Mouse (Mus musculus) forebrain, embryonic 11.5 days (tissue): Measurements from ENCODE around the gene Rbpj. TPM values are rescaled to one million over a fixed set of nuclear protein-coding genes. Genes with fewer than 3 reads are reported as not detected.

Source experiments
- ATAC-seq: fragments of 200-750 bp; cut with Nextera tagmentation; replicated peaks from 2 replicates; pipeline ENCODE4 v1.8.0; 2017; ENCODE audit warnings: moderate TSS enrichment; ENCODE audit not compliant: low FRiP score
- DNase-seq: peaks from one replicate; pipeline ENCODE4 v3.0.0-alpha.2; 2017; ENCODE audit warnings: low spot score
- H3K27ac ChIP-seq: fragments of 300-500 bp; sonication (generic); 2 replicates; pipeline ENCODE4 v1.5.1; 2014; ENCODE audit warnings: low read depth, low read length
- H3K27me3 ChIP-seq: fragments of 300-500 bp; sonication (generic); 2 replicates; pipeline ENCODE4 v1.6.1; 2014; ENCODE audit warnings: mild to moderate bottlenecking, low read length, mixed read lengths; ENCODE audit not compliant: control insufficient read depth, insufficient read depth
- H3K36me3 ChIP-seq: fragments of 300-500 bp; sonication (generic); 2 replicates; pipeline ENCODE4 v1.6.1; 2014; ENCODE audit warnings: mild to moderate bottlenecking, low read length, moderate library complexity, mixed read lengths; ENCODE audit not compliant: control insufficient read depth, insufficient read depth
- H3K4me1 ChIP-seq: fragments of 300-500 bp; sonication (generic); replicated peaks from 2 replicates; pipeline ENCODE4 v1.6.1; 2014; ENCODE audit warnings: low read length, mixed read lengths; ENCODE audit not compliant: control insufficient read depth, insufficient read depth
- H3K4me2 ChIP-seq: fragments of 300-500 bp; sonication (generic); 2 replicates; pipeline ENCODE4 v1.6.1; 2014; ENCODE audit warnings: low read depth, mild to moderate bottlenecking, low read length, moderate library complexity, mixed read lengths; ENCODE audit not compliant: severe bottlenecking
- H3K4me3 ChIP-seq: fragments of 300-500 bp; sonication (generic); 2 replicates; pipeline ENCODE4 v1.5.1; 2014; ENCODE audit warnings: low read depth, low read length
- H3K9ac ChIP-seq: fragments of 300-500 bp; sonication (generic); 2 replicates; pipeline ENCODE4 v1.6.1; 2014; ENCODE audit warnings: low read length
- H3K9me3 ChIP-seq: fragments of 300-500 bp; sonication (generic); 2 replicates; pipeline ENCODE4 v1.6.1; 2016; ENCODE audit warnings: low read length, mixed read lengths; ENCODE audit not compliant: control insufficient read depth
- WGBS: fragments of 180-500 bp; shearing (Covaris S2); extraction: QIAGEN DNeasy Blood & Tissue Kit; methylation state at CpG from one replicate; pipeline ENCODE4 v1.1.7; 2014; 5-methylcytosine and 5-hydroxymethylcytosine counted together
- polyA plus RNA-seq: library from polyadenylated mRNA; unstranded; fragments of >200 nt; fragmentation: Nextera tagmentation; extraction: Ambion mirVana; gene quantifications from 2 replicates; pipeline ENCODE4 v1.2.1, GENCODE M21; 2014

Gene Rbpj
- polyA plus RNA-seq, 1 experiment from 2014 or later = 61.5 TPM

DNA sequence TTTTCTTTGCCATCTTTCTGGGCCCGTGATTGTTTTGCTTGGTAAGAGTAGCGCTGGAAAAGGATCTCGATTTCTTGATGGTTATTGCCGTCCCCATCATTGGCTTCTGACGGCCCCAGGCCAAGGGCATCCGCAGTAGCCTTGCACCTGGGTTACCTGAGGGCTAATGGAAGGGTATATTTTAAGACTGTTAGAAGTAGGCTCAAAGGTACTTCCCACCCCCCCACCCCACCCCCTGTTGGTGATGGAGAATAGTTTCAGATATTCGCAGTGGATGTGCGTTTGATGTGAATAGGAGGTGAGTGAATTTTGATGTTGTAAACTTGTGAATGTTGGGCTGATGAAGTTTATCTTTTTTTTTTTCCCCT, 125.7 kb downstream of the Rbpj start:
- Histone ChIP-seq H3K4me1 (peaks cover 5% of the 10 kb centered on the region; the same call in 1 of the 2 replicates), H3K27me3 (no peaks in the 10 kb centered on the region), H3K4me2 (peak overlapping the region; percentile 69), H3K36me3 (no peaks in the 10 kb centered on the region), H3K9ac (peak overlapping the region; percentile 97), H3K9me3 (no peaks in the 10 kb centered on the region), H3K4me3 (peak overlapping the region; percentile 91), H3K27ac (peak overlapping the region; percentile 97)
- DNase-seq (no peak), ATAC-seq (no peak)
- WGBS = 1% methylated on average over 8 of the region's 8 CpGs

DNA sequence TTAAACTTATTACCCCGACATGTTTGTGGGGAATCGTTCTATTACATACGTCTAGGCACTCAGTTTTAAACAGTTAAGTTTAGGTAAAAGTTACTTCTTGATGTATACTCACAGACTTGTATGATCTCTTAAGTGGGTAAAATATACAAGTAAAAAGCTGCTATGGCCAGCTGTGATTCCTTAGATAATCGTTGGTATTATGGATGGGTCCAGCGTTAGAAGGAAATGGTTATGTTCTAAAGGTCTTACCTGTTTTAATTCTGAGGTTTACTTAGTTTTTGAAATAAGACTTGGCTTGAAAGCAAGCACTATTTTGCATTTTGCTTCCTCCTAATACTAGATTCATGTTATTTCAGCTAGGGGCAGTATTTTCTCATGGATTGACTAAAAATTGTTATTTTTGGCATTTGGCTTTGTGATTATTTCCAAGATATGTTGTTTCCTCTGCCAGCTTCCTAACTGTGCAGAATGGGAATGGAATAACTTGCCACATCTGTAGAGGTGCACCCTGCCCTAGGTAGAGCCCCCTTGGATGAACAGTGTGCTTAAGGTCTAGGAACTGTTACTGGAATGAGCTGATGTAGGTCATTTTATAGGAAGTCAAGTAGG, 127.2 kb downstream of the Rbpj start:
- peaks cover 5% of the 10 kb centered on the region; the same call in 1 of the 2 replicates for H3K4me1 ChIP-seq
- no peak overlapping the region for H3K9ac ChIP-seq
- H3K27me3 ChIP-seq = no peaks in the 10 kb centered on the region
- ATAC-seq (no peak), DNase-seq (no peak)
- no peak overlapping the region for H3K4me2 ChIP-seq
- H3K36me3 ChIP-seq = no peaks in the 10 kb centered on the region
- H3K4me3 ChIP-seq = no peak overlapping the region
- H3K9me3 ChIP-seq = no peaks in the 10 kb centered on the region
- H3K27ac ChIP-seq = no peak overlapping the region
- 82% methylated on average over 5 of the region's 5 CpGs for WGBS

DNA sequence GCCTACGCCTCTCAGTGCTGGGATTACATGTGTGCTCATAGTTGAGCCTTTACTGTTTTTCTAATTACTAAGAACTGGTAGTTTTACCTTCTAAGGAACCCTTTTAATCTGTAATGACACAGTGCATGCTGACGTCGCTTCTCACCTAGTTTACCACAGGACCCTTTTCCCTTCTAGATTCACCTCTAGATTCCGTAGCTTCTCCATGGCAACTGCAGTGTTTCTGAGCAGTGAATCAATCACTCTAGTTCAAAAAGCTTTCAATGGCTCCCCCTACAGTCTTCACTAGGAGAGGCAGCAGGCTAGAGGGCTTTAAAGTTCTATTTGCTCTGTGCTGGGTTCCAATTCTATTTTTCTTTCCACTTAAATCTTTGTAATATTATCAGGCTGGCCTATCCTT, 128.3 kb downstream of the Rbpj start:
- Histone ChIP-seq H3K9ac (no peak overlapping the region), H3K36me3 (no peaks in the 10 kb centered on the region), H3K4me1 (peaks cover 5% of the 10 kb centered on the region; the same call in 1 of the 2 replicates), H3K9me3 (no peaks in the 10 kb centered on the region), H3K4me2 (no peak overlapping the region), H3K27ac (no peak overlapping the region), H3K27me3 (no peaks in the 10 kb centered on the region), H3K4me3 (no peak overlapping the region)
- 22% methylated on average over 4 of the region's 4 CpGs for WGBS
- ATAC-seq = no peak
- no peak for DNase-seq

DNA sequence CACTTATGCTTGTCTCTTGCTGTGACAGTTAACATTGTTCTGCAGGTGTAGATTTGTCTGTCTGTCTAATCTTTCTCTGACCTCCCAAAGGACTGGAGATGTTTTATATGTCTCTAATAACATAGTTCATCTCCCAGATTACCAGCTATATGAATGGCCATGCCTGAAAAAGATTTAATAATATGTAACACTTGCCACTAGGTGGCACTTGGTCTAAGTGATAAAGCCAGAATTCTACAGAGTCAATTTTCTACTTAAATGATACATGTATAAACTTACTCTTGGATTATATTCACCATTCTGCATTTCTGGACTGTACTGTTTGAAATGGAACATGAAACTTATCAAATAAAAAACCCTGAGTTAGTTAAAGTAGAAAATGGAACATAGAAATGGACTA, 132.6 kb downstream of the Rbpj start:
- H3K27me3 ChIP-seq = no peaks in the 10 kb centered on the region
- DNase-seq (no peak), ATAC-seq (no peak)
- no peak overlapping the region for H3K4me2 ChIP-seq
- peaks cover 6% of the 10 kb centered on the region; the same call in 1 of the 2 replicates for H3K4me1 ChIP-seq
- H3K27ac ChIP-seq = no peak overlapping the region
- H3K9me3 ChIP-seq = no peaks in the 10 kb centered on the region
- no peaks in the 10 kb centered on the region for H3K36me3 ChIP-seq
- no peak overlapping the region for H3K4me3 ChIP-seq
- no peak overlapping the region for H3K9ac ChIP-seq

DNA sequence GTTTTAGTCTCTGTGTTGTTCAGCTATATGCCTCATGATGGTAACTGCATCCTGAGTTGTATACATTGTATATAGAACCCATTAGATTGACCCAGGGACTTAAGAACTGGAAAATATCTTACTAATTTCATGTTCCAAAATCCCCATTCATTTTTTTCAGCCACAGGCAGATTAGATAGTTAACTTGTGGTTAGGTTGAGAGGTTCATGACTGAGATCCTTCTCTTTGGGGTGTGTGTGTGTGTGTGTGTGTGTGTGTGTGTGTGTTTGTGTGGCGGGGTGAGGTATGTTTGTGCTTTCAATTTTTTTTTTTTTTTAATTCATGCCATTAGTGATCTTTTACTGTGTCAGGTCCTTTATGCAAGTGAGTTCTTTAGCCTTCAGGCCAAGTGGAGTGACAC, 133.2 kb downstream of the Rbpj start:
- Histone ChIP-seq H3K4me2 (no peak overlapping the region), H3K36me3 (no peaks in the 10 kb centered on the region), H3K4me1 (peaks cover 4% of the 10 kb centered on the region; the same call in 1 of the 2 replicates), H3K4me3 (no peak overlapping the region), H3K27me3 (no peaks in the 10 kb centered on the region), H3K9ac (no peak overlapping the region), H3K9me3 (no peaks in the 10 kb centered on the region), H3K27ac (no peak overlapping the region)
- no peak for DNase-seq
- WGBS = 100% methylated on average over 1 of the region's 1 CpGs
- ATAC-seq = no peak

DNA sequence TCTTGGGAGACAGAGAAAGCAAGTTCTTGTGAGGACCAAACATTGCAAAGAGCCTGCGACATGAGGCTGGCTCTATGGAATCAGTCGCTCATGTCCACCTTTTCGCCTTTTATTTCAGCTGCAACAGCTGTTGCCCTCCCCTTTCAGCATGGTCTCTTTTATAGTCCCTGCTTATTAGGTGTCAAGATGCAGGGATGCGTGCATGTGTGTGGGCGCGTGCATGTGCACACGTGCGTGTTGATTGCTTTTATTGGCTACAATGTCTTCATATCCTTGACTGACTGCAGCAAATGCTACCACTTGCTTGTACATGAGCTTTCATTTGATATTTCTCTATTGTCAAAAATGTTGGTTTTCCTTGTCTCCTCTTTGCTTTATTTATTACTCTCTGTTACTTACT, 136.2 kb downstream of the Rbpj start:
- Histone ChIP-seq H3K36me3 (no peaks in the 10 kb centered on the region), H3K27me3 (no peaks in the 10 kb centered on the region), H3K4me1 (peaks cover 4% of the 10 kb centered on the region; the same call in 1 of the 2 replicates), H3K4me2 (no peak overlapping the region), H3K4me3 (no peak overlapping the region), H3K27ac (no peak overlapping the region), H3K9ac (no peak overlapping the region), H3K9me3 (no peaks in the 10 kb centered on the region)
- WGBS = 82% methylated on average over 8 of the region's 8 CpGs
- DNase-seq = no peak
- ATAC-seq = no peak

DNA sequence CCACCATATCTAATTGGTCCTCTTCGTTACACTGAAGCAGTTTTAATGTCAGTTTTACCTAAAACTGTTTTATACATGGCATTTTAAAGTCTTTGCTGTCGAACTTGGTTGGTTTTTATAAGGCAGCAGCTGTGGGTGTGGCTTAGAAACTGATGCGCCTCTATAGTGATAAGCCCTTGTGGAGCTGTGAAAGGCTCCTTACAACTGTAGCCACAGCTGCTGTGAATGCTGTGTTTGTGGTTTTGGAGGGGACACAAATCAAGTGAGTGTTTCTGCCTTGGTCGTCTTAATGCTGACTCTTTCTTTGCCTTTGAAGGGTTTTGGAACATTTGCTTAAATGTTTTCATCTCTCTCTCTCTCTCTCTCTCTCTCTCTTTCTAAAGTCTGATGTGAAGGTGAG, 139.5 kb downstream of the Rbpj start:
- H3K4me2 ChIP-seq = no peak overlapping the region

DNA sequence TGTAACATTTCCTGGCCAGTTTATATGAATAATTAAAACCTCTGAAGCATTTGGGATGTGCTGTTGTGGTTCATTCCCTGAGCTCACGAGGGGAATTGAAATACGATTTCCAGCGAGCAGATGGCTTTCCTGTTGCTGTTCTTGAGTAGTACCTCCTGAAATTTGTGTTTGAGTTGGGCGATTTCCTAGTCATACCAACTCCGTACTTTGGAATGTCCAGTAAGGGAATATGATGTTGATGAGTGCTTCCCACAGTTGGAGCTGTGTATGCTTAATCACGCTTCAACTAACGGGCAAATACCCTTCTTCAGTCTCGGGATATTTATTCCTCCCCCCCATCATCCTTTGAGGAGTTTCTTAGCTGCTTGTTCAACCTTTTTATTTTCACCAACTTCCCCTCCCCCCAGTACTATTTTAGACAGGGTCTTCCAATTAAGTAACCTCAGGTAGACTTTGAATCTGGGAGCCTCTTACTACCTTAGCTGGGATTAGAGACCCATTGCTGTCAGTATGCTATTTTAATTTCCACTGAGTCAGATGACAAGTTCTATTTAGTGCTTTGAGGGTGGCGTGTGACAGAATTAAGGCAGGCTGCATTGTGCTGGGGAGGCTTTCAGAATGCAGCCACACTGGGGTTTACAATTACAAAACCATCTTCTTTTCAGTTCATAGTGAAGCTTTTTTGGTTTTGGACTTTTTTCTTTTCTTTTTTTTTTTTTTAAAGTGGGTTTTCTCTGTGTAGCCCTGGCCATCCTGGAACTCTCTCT, 141.5 kb downstream of the Rbpj start:
- H3K9ac ChIP-seq = no peak overlapping the region
- ATAC-seq (no peak), DNase-seq (no peak)
- H3K4me2 ChIP-seq = no peak overlapping the region
- H3K4me3 ChIP-seq = no peak overlapping the region
- peaks cover 3% of the 10 kb centered on the region; the same call in 1 of the 2 replicates for H3K4me1 ChIP-seq
- H3K27me3 ChIP-seq = no peaks in the 10 kb centered on the region
- no peak overlapping the region for H3K27ac ChIP-seq
- no peaks in the 10 kb centered on the region for H3K9me3 ChIP-seq
- no peaks in the 10 kb centered on the region for H3K36me3 ChIP-seq
- 66% methylated on average over 9 of the region's 9 CpGs for WGBS

More for the DNA sequence above, 139.5 kb downstream of the Rbpj start:
- WGBS = 95% methylated on average over 4 of the region's 4 CpGs
- H3K9me3 ChIP-seq = no peaks in the 10 kb centered on the region
- H3K27me3 ChIP-seq = no peaks in the 10 kb centered on the region
- no peak overlapping the region for H3K27ac ChIP-seq
- no peak overlapping the region for H3K9ac ChIP-seq
- no peak for DNase-seq
- peaks cover 5% of the 10 kb centered on the region; the same call in 1 of the 2 replicates for H3K4me1 ChIP-seq
- ATAC-seq = no peak
- H3K4me3 ChIP-seq = no peak overlapping the region
- no peaks in the 10 kb centered on the region for H3K36me3 ChIP-seq

DNA sequence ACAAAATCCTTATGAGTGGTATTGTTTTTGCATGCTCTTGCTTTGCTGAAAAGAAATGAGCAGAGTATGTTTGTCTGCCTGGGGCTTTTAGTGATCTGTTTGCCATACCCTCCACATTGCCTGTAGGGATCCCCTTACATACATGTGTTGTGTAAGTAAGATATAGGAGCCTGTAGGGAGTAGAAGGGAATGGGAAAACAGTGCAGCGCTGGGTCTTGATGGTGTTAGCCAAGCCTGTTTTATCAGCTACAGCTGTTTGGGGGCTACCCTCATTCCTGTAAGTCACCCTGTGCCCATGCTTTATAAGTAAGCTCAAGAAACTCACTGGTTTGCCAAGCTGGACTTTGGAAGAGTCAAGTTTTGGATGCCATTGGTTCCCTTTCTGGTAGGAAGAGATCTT, 152.9 kb downstream of the Rbpj start:
- H3K27ac ChIP-seq = no peak overlapping the region
- DNase-seq (no peak), ATAC-seq (no peak)
- H3K4me2 ChIP-seq = no peak overlapping the region
- no peaks in the 10 kb centered on the region for H3K36me3 ChIP-seq
- peaks cover 3% of the 10 kb centered on the region; the same call in 1 of the 2 replicates for H3K9me3 ChIP-seq
- WGBS = 90% methylated on average over 1 of the region's 1 CpGs
- H3K4me3 ChIP-seq = no peak overlapping the region
- no peaks in the 10 kb centered on the region for H3K4me1 ChIP-seq
- no peaks in the 10 kb centered on the region for H3K27me3 ChIP-seq
- no peak overlapping the region for H3K9ac ChIP-seq
